Mouse (Mus musculus) liver, adult (tissue): ENCODE results near the gene Mroh3.

Experiments
- GATA4 ChIP-seq: IDR thresholded peaks from 2 replicates; pipeline ENCODE4 v1.6.1; 2014; ENCODE audit warnings: mild to moderate bottlenecking, low read length; ENCODE audit not compliant: insufficient replicate concordance

Gene Mroh3

DNA sequence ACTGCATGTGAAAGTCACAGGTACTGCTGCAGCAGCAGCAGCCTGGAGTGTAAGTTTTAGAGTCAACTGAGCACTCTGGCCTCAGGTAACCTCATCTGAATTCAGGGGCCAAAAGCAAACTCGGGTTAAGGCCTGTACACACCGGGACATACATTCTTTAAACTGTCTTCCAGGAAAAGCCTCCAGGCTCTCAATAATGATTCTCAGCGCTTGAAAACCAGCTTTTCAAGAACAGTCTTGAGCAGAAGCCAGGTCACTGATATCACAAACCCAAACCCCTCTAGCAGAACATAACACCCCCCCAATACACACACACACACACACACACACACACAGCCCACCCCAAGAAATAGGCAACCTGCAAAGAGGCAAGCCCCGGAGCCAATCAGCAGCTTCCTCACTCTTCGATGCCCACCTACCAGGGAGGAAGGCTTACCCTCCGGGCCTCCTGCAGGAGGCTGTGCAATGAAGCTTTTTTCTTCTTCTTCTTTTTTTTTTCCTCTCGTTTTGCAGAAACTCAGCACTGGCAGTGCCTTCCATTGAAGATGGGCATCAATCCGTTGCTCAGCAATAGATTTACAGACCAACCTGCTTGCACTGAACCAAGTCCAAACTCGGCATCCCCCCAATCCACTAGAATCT, 19.8 kb upstream of the Mroh3 start:
- no peak for TF ChIP-seq GATA4

DNA sequence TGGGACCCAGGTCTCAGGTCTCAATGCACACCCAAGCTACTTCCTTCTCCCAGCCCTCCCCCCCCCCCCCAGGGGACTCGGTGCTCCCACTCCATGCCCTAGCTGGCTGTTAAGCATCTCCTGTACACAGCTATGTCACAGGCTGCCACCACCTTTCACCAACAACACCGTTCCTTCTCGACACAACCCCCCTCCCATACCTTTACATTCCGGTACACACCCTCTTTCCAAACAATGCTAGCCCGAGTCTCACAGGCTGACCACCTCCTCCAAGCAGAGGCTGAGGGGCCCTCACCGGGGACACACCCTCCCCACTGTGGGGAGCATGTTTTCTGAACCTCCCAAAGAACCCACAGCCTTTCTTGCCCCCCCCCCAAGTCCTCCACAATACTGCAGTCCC, 19.0 kb upstream of the Mroh3 start:
- no peak for TF ChIP-seq GATA4

- no peak for TF ChIP-seq GATA4
Observed at GRCm38 (mm10) chr1:136230201-136230600, 17.6 kb upstream of the Mroh3 start.

DNA sequence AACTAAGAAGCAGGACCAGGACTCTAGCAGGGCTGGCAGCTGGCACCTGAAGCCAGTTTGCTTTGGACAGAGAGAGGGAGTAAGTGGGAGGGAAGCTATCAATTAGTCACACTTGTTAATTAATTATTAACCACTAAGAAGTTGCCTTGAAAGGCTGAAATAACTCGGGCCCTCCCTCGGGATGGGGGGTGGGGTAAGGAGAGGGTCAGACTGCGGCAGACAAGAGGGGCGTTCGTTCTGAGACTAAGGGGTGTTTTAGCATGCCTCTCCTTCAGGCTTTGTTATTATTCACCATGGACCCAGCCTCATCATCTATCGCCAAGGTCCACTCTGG, 16.4 kb upstream of the Mroh3 start:
- no peak for TF ChIP-seq GATA4

- TF ChIP-seq GATA4, result no peak
Observed at GRCm38 (mm10) chr1:136228328-136229039, 15.9 kb upstream of the Mroh3 start.

DNA sequence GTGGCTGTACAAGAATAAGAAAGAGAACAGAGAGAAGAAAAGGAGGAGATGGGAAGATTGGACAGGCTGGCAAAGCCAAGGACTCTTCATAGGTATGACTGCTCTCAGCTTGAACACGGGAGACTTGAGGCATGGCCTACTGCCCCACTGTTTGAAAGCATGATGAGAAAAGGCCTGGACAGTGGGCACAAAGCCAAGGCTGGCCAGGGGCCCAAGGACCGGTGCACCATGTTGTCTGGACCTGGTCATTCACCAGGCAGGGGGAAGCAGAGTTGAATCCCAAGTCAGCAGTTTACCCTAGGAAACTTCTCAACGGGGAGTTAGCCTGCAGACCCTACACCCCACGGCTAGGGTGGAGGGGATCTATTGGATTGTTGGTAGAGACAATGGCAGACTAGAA, 15.2 kb upstream of the Mroh3 start:
- no peak for TF ChIP-seq GATA4

- TF ChIP-seq GATA4, result no peak
Observed at GRCm38 (mm10) chr1:136226626-136227025, 14.0 kb upstream of the Mroh3 start.

DNA sequence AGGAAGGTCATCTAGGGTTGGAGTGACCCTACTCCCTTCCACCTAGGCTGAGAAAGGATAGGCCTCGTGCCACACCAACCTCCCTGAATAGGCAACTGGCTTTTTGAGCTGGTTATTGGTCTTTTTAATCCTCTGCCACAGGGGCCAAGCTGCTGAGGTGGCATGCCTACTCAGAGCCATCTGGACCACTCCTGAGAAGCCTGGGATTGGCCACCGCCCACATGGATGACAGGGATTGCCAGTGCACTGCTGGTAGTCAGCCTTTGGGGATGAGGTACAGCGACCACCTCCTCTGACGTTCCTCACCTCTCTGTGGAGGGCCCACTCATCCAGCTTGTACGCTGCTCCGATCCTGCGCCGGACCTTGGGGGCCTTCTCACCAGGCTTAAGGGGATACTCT, 13.2 kb upstream of the Mroh3 start:
- TF ChIP-seq GATA4, result no peak

GRCm38 (mm10) chr1:136223758-136224342, 11.2 kb upstream of the Mroh3 start:
- TF ChIP-seq GATA4, result no peak

- TF ChIP-seq GATA4, result no peak
Observed at GRCm38 (mm10) chr1:136222386-136222785, 9.8 kb upstream of the Mroh3 start.

- no peak for TF ChIP-seq GATA4
Observed at GRCm38 (mm10) chr1:136220037-136220871, 7.6 kb upstream of the Mroh3 start.

DNA sequence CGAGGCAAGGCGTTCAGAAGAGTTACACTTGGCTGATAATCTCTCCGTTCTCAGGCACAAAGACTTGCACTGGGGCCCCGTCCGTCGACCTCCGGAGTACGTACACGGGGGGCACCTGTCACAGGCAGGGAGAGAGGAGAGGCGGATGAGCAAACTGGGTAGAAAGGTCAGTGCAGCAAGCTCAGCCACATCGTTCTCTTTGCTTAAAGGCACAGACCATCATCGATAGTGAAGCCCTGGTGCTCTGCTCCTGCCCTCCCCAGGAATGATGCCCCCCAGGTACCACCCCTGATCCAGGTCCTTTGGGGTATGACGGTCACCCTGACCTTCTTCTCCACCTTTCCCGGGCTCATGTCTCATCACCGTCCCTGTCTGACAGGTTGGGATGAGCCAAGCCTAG, 1.7 kb upstream of the Mroh3 start:
- TF ChIP-seq GATA4, result no peak

- no peak for TF ChIP-seq GATA4
Observed at GRCm38 (mm10) chr1:136190033-136190432, 22.6 kb downstream of the Mroh3 start.

- TF ChIP-seq GATA4, result no peak
Observed at GRCm38 (mm10) chr1:136179511-136180001, 33.1 kb downstream of the Mroh3 start.

- TF ChIP-seq GATA4, result no peak
Observed at GRCm38 (mm10) chr1:136178741-136179140, 33.9 kb downstream of the Mroh3 start.
